Mouse (Mus musculus): ENCODE measurements around the gene Zfp180. TPM values are rescaled to one million over a fixed set of nuclear protein-coding genes. Genes with fewer than 3 reads are reported as not detected.

Gene Zfp180
- polyA plus RNA-seq, 1 experiment from 2014 or later: 24.5 TPM

- Histone ChIP-seq H3K9me3 (ENCODE audit: control insufficient read depth, low read length) (peaks cover 39% of the 10 kb centered on the region), H3K9ac (ENCODE audit: low read depth, low read length) (no peak overlapping the region), H3K4me3 (ENCODE audit: low read length) (no peak overlapping the region), H3K4me1 (ENCODE audit: control insufficient read depth, insufficient read depth, low read length) (no peaks in the 10 kb centered on the region), H3K27ac (ENCODE audit: low read depth, low read length) (no peak overlapping the region), H3K27me3 (ENCODE audit: control insufficient read depth, insufficient read depth, low read length) (no peaks in the 10 kb centered on the region), H3K4me2 (replicated peaks; ENCODE audit: low read depth, low read length) (no peak overlapping the region), H3K36me3 (ENCODE audit: control insufficient read depth, insufficient read depth, low read length) (peaks cover 29% of the 10 kb centered on the region)
- 95% methylated on average over 7 of the region's 7 CpGs for WGBS
- no peak for ATAC-seq (ENCODE audit: low FRiP score, low TSS enrichment)
Observed at GRCm38 (mm10) chr7:24110839-24111238, 29.1 kb downstream of the Zfp180 start.

DNA sequence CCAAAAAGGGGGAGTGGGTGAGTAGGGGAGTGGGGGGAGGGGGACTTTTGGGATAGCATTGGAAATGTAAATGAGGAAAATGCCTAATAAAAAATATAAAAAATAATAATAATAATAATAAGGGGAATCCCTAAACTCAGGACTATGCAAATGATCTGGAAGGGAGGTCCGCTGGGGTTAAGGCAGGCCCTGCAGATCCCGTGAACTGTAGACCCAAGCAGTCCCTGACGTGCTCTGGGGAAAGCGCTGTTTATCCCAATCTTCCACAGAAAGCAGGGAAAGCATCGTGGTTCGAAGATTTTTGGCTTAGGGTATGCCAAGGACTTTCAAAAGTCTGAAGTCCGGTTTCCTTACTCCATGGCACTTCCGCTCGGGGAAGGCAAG lies 30.0 kb downstream of the Zfp180 start:
- 6% methylated on average over 9 of the region's 9 CpGs for WGBS
- Histone ChIP-seq H3K4me1 (ENCODE audit: control insufficient read depth, insufficient read depth, low read length) (no peaks in the 10 kb centered on the region), H3K36me3 (ENCODE audit: control insufficient read depth, insufficient read depth, low read length) (peaks cover 20% of the 10 kb centered on the region), H3K27me3 (ENCODE audit: control insufficient read depth, insufficient read depth, low read length) (no peaks in the 10 kb centered on the region), H3K27ac (ENCODE audit: low read depth, low read length) (no peak overlapping the region; the same call in 1 of the 2 replicates), H3K9me3 (ENCODE audit: control insufficient read depth, low read length) (peaks cover 30% of the 10 kb centered on the region), H3K4me3 (ENCODE audit: low read length) (peak overlapping the region; percentile 63), H3K9ac (ENCODE audit: low read depth, low read length) (peak overlapping the region; percentile 75; the same call in 1 of the 2 replicates), H3K4me2 (replicated peaks; ENCODE audit: low read depth, low read length) (peak overlapping the region; percentile 72)
- ATAC-seq (ENCODE audit: low FRiP score, low TSS enrichment): peak; percentile 76; the same call in 1 of the 2 replicates

GRCm38 (mm10) chr7:24112156-24112856 lies 30.6 kb downstream of the Zfp180 start, which contains the start of gene Zfp112:
TSS of gene Zfp112 (plus strand) at chr7:24112314.
- H3K9ac ChIP-seq (ENCODE audit: low read depth, low read length): peak within 1 kb of the TSS; percentile 75
- H3K36me3 ChIP-seq (ENCODE audit: control insufficient read depth, insufficient read depth, low read length): peaks cover 14% of the 10 kb centered on the region; the same call in 1 of the 2 replicates
- no peaks in the 10 kb centered on the region for H3K27me3 ChIP-seq (ENCODE audit: control insufficient read depth, insufficient read depth, low read length)
- 2% methylated on average over 23 of the region's 23 CpGs for WGBS
- peak within 1 kb of the TSS; percentile 75 for H3K27ac ChIP-seq (ENCODE audit: low read depth, low read length)
- peak within 1 kb of the TSS; percentile 72 for H3K4me2 ChIP-seq (replicated peaks; ENCODE audit: low read depth, low read length)
- H3K9me3 ChIP-seq (ENCODE audit: control insufficient read depth, low read length): peaks cover 24% of the 10 kb centered on the region
- peak; percentile 96 for ATAC-seq (ENCODE audit: low FRiP score, low TSS enrichment)
- H3K4me1 ChIP-seq (ENCODE audit: control insufficient read depth, insufficient read depth, low read length): no peaks in the 10 kb centered on the region
- H3K4me3 ChIP-seq (ENCODE audit: low read length): peak within 1 kb of the TSS; percentile 63

GRCm38 (mm10) chr7:24113001-24113400 lies 31.3 kb downstream of the Zfp180 start:
- H3K4me2 ChIP-seq (replicated peaks; ENCODE audit: low read depth, low read length): peak overlapping the region; percentile 72
- no peaks in the 10 kb centered on the region for H3K4me1 ChIP-seq (ENCODE audit: control insufficient read depth, insufficient read depth, low read length)
- no peaks in the 10 kb centered on the region for H3K27me3 ChIP-seq (ENCODE audit: control insufficient read depth, insufficient read depth, low read length)
- H3K4me3 ChIP-seq (ENCODE audit: low read length): peak overlapping the region; percentile 63
- H3K9me3 ChIP-seq (ENCODE audit: control insufficient read depth, low read length): peaks cover 17% of the 10 kb centered on the region
- peaks cover 7% of the 10 kb centered on the region; the same call in 1 of the 2 replicates for H3K36me3 ChIP-seq (ENCODE audit: control insufficient read depth, insufficient read depth, low read length)
- WGBS: 10% methylated on average over 12 of the region's 12 CpGs
- ATAC-seq (ENCODE audit: low FRiP score, low TSS enrichment): peak; percentile 33; the same call in 1 of the 2 replicates
- H3K27ac ChIP-seq (ENCODE audit: low read depth, low read length): peak overlapping the region; percentile 75; the same call in 1 of the 2 replicates
- H3K9ac ChIP-seq (ENCODE audit: low read depth, low read length): peak overlapping the region; percentile 75

DNA sequence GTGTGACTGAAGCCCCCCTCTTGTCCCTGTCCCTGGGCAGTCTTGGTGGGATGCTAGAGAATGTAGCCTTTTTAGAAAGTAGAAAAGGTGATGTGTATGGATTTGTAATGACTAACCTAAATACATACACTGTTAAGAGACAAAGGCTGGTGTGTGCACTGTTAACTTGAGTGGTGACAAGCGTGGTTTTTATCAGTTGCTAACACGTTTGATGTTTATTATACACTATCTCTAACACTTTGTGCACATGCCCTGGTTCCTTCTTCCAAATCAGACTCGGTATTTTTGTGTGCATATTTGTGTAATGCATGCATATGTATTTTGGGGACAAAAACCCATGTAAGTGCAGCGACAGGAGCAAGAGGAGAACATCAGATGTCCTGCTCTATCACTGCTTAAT lies 34.9 kb downstream of the Zfp180 start:
- WGBS: 83% methylated on average over 4 of the region's 4 CpGs
- ATAC-seq (ENCODE audit: low FRiP score, low TSS enrichment): no peak
- Histone ChIP-seq H3K4me3 (ENCODE audit: low read length) (no peak overlapping the region), H3K4me1 (ENCODE audit: control insufficient read depth, insufficient read depth, low read length) (no peaks in the 10 kb centered on the region), H3K36me3 (ENCODE audit: control insufficient read depth, insufficient read depth, low read length) (no peaks in the 10 kb centered on the region), H3K9ac (ENCODE audit: low read depth, low read length) (no peak overlapping the region), H3K4me2 (replicated peaks; ENCODE audit: low read depth, low read length) (no peak overlapping the region), H3K9me3 (ENCODE audit: control insufficient read depth, low read length) (no peaks in the 10 kb centered on the region), H3K27ac (ENCODE audit: low read depth, low read length) (no peak overlapping the region), H3K27me3 (ENCODE audit: control insufficient read depth, insufficient read depth, low read length) (no peaks in the 10 kb centered on the region)

DNA sequence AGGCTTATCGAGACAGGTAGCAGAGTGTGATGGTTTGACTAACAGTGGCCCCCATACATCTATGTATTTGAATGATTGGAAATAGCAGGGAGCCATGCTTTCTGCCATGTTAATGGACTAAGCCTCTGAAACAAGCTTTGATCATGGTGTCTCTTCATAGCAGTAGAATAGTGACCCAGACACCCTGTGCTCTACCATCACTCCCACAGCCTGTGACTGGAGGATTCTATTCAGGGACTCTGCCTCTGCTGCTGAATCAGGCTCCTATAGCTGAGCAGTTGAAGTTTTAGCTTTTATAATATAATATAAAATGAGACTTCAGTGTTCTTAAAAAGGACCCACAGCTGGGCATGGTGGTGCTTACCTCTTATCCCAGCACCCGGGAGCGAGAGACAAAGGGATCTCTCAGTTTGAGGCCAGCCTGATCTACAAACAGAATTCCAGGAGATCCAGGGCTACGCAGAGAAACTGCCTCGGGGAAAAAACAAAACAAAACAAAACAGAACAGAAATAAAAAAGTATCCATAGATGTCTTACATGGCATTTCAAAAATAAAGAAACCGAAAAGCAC lies 51.8 kb downstream of the Zfp180 start:
- Histone ChIP-seq H3K27ac (ENCODE audit: low read depth, low read length) (peak overlapping the region; percentile 24; the same call in 1 of the 2 replicates), H3K9me3 (ENCODE audit: control insufficient read depth, low read length) (no peaks in the 10 kb centered on the region), H3K4me1 (ENCODE audit: control insufficient read depth, insufficient read depth, low read length) (peaks cover 5% of the 10 kb centered on the region; the same call in 1 of the 2 replicates), H3K4me3 (ENCODE audit: low read length) (peak overlapping the region; percentile 78), H3K4me2 (replicated peaks; ENCODE audit: low read depth, low read length) (peak overlapping the region; percentile 63), H3K36me3 (ENCODE audit: control insufficient read depth, insufficient read depth, low read length) (peaks cover 15% of the 10 kb centered on the region; the same call in 1 of the 2 replicates), H3K27me3 (ENCODE audit: control insufficient read depth, insufficient read depth, low read length) (no peaks in the 10 kb centered on the region), H3K9ac (ENCODE audit: low read depth, low read length) (peak overlapping the region; percentile 76)
- WGBS: 20% methylated on average over 6 of the region's 6 CpGs
- ATAC-seq (ENCODE audit: low FRiP score, low TSS enrichment): peak; percentile 36; the same call in 1 of the 2 replicates

DNA sequence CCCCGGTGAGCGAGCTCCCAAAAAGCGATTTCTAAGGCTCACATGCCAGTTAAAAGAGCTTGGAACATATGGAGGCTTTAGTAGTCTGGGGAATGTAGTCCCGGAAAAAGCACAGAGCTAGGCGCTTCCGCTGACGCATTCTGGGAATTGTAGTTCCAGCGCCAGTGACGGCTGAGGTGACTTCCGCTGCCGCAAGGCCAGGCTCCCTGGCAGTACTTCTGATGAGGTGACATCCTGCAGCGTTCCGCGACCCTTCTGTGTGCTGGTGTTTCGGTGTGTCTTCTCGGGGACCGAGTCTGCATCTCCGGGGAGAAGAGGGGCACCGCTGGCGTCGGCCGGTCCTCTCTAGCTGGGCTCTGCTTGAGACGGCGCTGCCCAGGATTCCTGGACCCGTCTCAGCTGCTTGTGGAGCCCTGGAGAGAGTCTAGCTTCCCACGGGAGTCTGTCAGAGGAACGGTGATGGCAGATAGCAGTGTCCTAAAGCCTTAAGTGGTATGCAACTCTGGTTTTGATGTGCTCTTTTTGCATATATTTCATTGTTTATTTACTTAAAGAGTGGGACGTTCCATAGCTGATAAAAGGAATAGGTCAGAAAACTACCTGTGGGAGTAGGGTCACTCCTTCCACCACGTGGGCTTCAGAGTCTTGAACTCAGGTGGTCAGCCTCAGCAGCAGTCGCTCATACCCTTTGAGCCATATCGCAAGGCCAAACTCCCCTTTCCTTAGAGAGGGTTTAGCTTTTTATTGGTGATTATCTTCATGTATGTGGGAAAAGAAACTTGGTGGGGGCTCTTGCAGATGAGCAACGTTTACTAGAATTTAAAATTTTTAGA lies 52.5 kb downstream of the Zfp180 start, which contains the start of gene Zfp235:
Gene Zfp235, plus strand, starts transcription at position 174 of the 833 bp plus-strand sequence.
- peak within 1 kb of the TSS; percentile 78 for H3K4me3 ChIP-seq (ENCODE audit: low read length)
- no peaks in the 10 kb centered on the region for H3K9me3 ChIP-seq (ENCODE audit: control insufficient read depth, low read length)
- peaks cover 5% of the 10 kb centered on the region; the same call in 1 of the 2 replicates for H3K4me1 ChIP-seq (ENCODE audit: control insufficient read depth, insufficient read depth, low read length)
- peak within 1 kb of the TSS; percentile 63 for H3K4me2 ChIP-seq (replicated peaks; ENCODE audit: low read depth, low read length)
- H3K27me3 ChIP-seq (ENCODE audit: control insufficient read depth, insufficient read depth, low read length): no peaks in the 10 kb centered on the region
- H3K27ac ChIP-seq (ENCODE audit: low read depth, low read length): peak within 1 kb of the TSS; percentile 24; the same call in 1 of the 2 replicates
- ATAC-seq (ENCODE audit: low FRiP score, low TSS enrichment): peak; percentile 96
- peak within 1 kb of the TSS; percentile 76 for H3K9ac ChIP-seq (ENCODE audit: low read depth, low read length)
- WGBS: 2% methylated on average over 32 of the region's 32 CpGs
- peaks cover 16% of the 10 kb centered on the region; the same call in 1 of the 2 replicates for H3K36me3 ChIP-seq (ENCODE audit: control insufficient read depth, insufficient read depth, low read length)

DNA sequence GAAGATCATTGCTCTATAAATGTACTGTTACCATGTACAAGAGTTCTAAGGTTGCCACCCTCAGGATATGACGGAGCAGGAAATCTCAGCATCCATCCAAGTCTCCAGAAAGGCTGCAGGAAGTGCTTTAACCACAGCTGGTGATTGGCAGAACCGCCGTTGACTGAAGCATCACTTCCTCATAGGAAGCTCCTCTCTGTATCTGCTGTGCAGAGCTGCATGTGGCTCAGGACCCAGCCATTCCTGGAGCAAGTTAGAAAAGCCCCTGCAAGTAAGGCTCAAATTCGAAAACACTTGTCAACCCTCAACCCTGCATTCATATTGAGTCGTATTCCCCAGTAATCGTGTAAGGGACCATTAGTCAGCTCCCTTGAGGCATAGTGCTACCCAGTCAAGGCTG lies 60.8 kb downstream of the Zfp180 start:
- Histone ChIP-seq H3K27me3 (ENCODE audit: control insufficient read depth, insufficient read depth, low read length) (no peaks in the 10 kb centered on the region), H3K4me3 (ENCODE audit: low read length) (no peak overlapping the region), H3K9ac (ENCODE audit: low read depth, low read length) (no peak overlapping the region), H3K9me3 (ENCODE audit: control insufficient read depth, low read length) (no peaks in the 10 kb centered on the region; the same call in 1 of the 2 replicates), H3K36me3 (ENCODE audit: control insufficient read depth, insufficient read depth, low read length) (peaks cover 21% of the 10 kb centered on the region; the same call in 1 of the 2 replicates), H3K4me1 (ENCODE audit: control insufficient read depth, insufficient read depth, low read length) (no peaks in the 10 kb centered on the region), H3K4me2 (replicated peaks; ENCODE audit: low read depth, low read length) (no peak overlapping the region), H3K27ac (ENCODE audit: low read depth, low read length) (no peak overlapping the region)
- no peak for ATAC-seq (ENCODE audit: low FRiP score, low TSS enrichment)
- WGBS: 95% methylated on average over 6 of the region's 6 CpGs

All from kidney, embryonic 14.5 days (tissue).